Mouse (Mus musculus) right cerebral cortex, postnatal 25 days (tissue): ENCODE measurements around the gene 1700088E04Rik.

Source experiments
- DNase-seq: peaks from one replicate; pipeline ENCODE4 v3.0.0; 2022

The 1700088E04Rik gene

GRCm38 (mm10) chr15:79097611-79098025 lies 43.4 kb downstream of the 1700088E04Rik start:
- peak; percentile 27 for DNase-seq

- DNase-seq, result no peak
Measured at GRCm38 (mm10) chr15:79097135-79097534, 43.9 kb downstream of the 1700088E04Rik start.

DNA sequence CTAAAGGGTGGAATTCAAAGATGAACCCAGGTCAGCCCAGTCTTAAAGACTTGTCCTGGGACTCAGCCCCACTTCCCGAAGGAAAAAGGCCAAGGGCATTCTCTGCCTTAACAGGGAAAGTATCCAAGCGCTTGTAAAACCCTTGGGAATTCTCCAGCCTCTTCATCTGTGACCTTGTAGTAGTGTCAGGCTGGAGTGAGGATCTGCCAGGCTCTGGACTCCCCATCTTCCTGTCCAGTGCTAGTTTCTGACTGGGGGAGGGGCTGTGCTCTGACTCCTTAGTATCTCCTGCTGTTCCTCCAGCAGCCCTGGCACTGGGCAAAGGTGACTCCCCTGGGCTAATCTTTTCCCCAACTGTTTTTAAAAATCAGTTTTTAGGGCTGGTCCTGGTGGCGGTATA lies 44.5 kb downstream of the 1700088E04Rik start:
- DNase-seq, result no peak

DNA sequence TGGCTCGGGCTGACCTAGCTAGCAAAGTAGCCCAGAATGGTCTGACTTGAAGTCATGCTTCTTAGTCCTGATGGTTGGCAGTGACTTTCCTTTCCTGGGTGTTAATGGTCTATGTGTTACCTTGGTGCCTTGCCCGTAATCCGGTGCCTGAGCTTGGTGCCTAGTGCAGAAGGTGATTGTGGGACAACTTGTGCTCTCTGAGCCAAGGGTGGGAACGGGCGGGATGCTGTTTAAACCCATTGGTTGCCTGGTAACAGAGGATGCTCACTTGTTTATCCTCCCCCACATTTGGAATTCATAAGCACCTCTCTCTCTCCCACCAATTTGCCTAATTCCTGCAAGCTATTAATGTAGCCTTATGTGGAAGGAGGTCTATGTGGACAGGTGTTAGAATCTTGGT lies 45.6 kb downstream of the 1700088E04Rik start:
- DNase-seq, result no peak

DNA sequence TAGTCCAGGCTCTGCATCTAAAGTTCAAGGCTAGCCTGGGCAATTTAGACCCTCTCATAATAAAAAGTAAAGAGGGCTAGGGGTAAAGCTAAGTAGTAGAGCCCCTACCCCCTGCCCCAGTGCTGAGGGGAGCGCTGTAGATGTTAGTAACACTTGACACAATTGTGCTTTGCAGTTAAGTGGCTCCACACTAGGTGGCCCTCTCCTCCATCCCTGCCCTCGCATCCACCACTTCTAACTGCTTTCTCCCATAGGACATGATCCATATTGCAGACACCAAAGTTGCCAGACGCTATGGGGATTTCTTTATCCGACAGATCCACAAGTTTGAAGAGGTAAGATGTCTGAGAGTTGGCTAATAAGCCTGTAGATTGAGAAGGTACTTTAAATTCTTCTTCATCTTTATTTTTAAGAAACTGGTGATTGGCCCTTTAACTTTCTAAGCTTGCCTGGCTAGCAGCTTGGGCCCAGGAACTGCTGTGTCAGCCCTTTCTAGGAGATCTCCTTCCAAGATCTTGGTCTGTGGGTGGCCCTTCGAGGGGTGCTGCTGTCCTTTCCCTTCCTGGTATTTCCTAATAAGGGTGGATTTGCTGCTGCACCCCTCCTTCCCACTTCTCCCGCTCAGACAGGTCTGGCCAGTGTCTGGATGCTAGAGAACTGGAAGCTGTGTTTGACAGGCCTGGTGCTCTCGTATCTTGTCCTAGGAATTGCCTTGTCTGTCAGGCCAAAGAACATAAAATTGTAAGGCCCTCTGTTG lies 47.8 kb downstream of the 1700088E04Rik start:
- no peak for DNase-seq

DNA sequence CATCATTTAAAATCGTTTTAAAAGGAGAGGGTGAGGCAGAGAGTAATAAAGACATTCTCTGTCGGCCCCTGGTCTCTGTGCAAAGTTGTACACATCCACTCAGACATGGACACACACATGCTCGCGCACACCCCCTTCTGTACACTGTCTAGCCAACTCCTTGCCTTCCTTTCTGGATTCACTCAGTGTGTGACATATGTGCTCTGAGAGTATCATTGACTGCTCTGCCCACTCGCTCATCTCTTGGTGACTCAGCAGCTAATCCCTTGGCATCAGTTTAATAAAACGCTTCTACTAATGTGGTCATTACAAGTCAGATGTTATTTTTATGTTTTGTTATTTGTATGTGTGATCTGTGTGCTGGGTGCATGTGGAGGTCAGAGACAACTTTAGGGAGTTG lies 48.8 kb downstream of the 1700088E04Rik start:
- DNase-seq, result no peak

DNA sequence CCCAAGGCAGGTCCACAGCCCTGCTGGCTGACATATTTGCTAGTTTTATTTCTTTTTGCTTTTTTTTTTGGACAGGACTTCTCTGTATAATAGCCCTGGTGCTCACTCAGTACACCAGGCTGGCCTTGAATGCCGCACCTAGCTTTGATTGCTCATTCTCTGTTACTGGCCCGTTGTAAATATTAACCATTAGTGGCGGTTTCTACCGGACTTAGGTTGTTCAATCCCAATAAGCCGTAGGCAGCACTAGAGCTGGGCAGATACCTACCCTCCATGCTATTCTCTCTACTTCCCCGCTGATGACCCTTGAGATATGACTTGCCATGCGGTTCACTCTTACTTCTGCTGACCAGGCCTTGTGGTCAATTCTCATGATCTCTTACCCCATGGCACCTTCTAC lies 61.5 kb downstream of the 1700088E04Rik start:
- no peak for DNase-seq
